In the genomic region with DNA sequence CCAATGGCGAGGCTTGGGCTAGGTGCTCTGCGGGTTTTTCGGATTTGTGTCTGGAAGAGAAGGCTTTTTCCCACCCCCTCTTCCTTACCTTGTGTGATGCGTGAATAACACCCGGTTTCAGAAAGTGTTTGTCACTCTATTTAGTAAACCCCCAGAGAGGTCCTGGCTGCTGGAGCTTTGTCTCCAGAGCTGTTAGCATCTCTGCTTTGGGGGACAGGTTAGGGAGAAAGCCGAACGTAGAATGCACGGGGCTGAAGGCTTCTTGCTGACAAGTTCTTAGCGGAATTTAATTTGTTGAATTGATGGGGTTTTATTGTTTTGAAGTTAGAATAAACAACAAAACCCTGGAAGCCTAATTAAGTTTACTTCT, we compare ENCODE assay signal across 8 mouse cellular contexts. TPM values are rescaled to one million over a fixed set of nuclear protein-coding genes. Genes with fewer than 3 reads are reported as not detected.
DNase-seq lines count a peak whose midpoint lies in the region; ATAC-seq and TF ChIP-seq lines count a peak whose summit lies in the region.

No protein-coding gene starts in this region.

- H3K4me2 ChIP-seq in hindbrain, embryonic 14.5 days (replicated peaks), result peak overlapping the region; percentile 56
- H3K4me2 ChIP-seq in midbrain, embryonic 12.5 days (replicated peaks), result peak overlapping the region; percentile 58

- H3K9ac ChIP-seq in hindbrain, embryonic 14.5 days, result peak overlapping the region; percentile 62
- H3K9ac ChIP-seq in midbrain, embryonic 12.5 days (replicated peaks), result peak overlapping the region; percentile 78

- H3K4me1 ChIP-seq in kidney, adult 2 months (ENCODE audit: control insufficient read depth, insufficient read depth, low read length), result no peaks in the 10 kb centered on the region
- peaks cover 1% of the 10 kb centered on the region; the same call in 1 of the 2 replicates for H3K4me1 ChIP-seq in bone marrow, adult 2 months (ENCODE audit: control insufficient read depth, insufficient read depth, low read length)
- H3K4me1 ChIP-seq in hindbrain, embryonic 14.5 days (replicated peaks; ENCODE audit: control insufficient read depth, insufficient read depth, low read length), result no peaks in the 10 kb centered on the region
- H3K4me1 ChIP-seq in midbrain, embryonic 12.5 days, result no peaks in the 10 kb centered on the region

- H3K4me3 ChIP-seq in kidney, adult 2 months (ENCODE audit: insufficient read depth, low read depth, low read length), result peak overlapping the region; percentile 87
- peak overlapping the region; percentile 92 for H3K4me3 ChIP-seq in bone marrow, adult 2 months (replicated peaks; ENCODE audit: control insufficient read depth, low read depth, low read length)
- H3K4me3 ChIP-seq in hindbrain, embryonic 14.5 days (replicated peaks; ENCODE audit: low read length), result peak overlapping the region; percentile 53
- H3K4me3 ChIP-seq in midbrain, embryonic 12.5 days, result peak overlapping the region; percentile 87

- DNase-seq in kidney, adult 2 months, result no peak
- no peak for DNase-seq in kidney, postnatal 14 days
- DNase-seq in hindbrain, embryonic 14.5 days (ENCODE audit: low spot score), result peak; percentile 54
- no peak for DNase-seq in frontal cortex, postnatal 14 days (ENCODE audit: low spot score in 2 of 2)
- no peak for DNase-seq in c-Kit-positive CD71-positive TER-119-positive erythroid progenitor cells, embryonic 14.5 days (ENCODE audit: low spot score)

- H3K9me3 ChIP-seq in hindbrain, embryonic 14.5 days (ENCODE audit: control insufficient read depth, low read length), result no peaks in the 10 kb centered on the region
- H3K9me3 ChIP-seq in midbrain, embryonic 12.5 days, result no peaks in the 10 kb centered on the region

- H3K27ac ChIP-seq in kidney, adult 2 months (ENCODE audit: insufficient read depth, low read depth, low read length), result no peak overlapping the region; the same call in 1 of the 2 replicates
- H3K27ac ChIP-seq in bone marrow, adult 2 months (ENCODE audit: control insufficient read depth, insufficient read depth, low read depth, low read length, poor library complexity), result peak overlapping the region; percentile 69; the same call in 1 of the 2 replicates
- H3K27ac ChIP-seq in hindbrain, embryonic 14.5 days, result peak overlapping the region; percentile 83
- peak overlapping the region; percentile 86 for H3K27ac ChIP-seq in midbrain, embryonic 12.5 days (replicated peaks)

- TF ChIP-seq CTCF in kidney, adult 2 months (conservative IDR thresholded peaks at IDR 0.05; ENCODE audit: insufficient read depth, insufficient read length, low read depth, low read length), result no peak
- TF ChIP-seq CTCF in bone marrow, adult 2 months (IDR thresholded peaks at IDR 0.05; ENCODE audit: control insufficient read depth, insufficient read depth, low read length), result no peak

- H3K36me3 ChIP-seq in kidney, adult 2 months (ENCODE audit: control insufficient read depth, insufficient read depth, low read length), result no peaks in the 10 kb centered on the region
- no peaks in the 10 kb centered on the region for H3K36me3 ChIP-seq in hindbrain, embryonic 14.5 days (replicated peaks; ENCODE audit: control insufficient read depth, insufficient read depth)
- H3K36me3 ChIP-seq in midbrain, embryonic 12.5 days, result 0 out of 2 replicates have a peak, but pooled peaks cover 10% of the 10 kb centered on the region

- under 1% methylated on average over 9 of the region's 9 CpGs for WGBS in kidney, adult 2 months
- WGBS in bone marrow, adult 2 months, result under 1% methylated on average over 9 of the region's 9 CpGs
- whole genome bisulfite sequencing in hindbrain, embryonic 14.5 days, result under 1% methylated on average over 9 of the region's 9 CpGs
- WGBS in midbrain, embryonic 12.5 days, result 0% methylated on average over 9 of the region's 9 CpGs

- H3K27me3 ChIP-seq in kidney, adult 2 months (replicated peaks; ENCODE audit: control insufficient read depth, insufficient read depth, low read length), result no peaks in the 10 kb centered on the region
- no peaks in the 10 kb centered on the region for H3K27me3 ChIP-seq in hindbrain, embryonic 14.5 days (ENCODE audit: control insufficient read depth, insufficient read depth, low read length)
- H3K27me3 ChIP-seq in midbrain, embryonic 12.5 days, result no peaks in the 10 kb centered on the region

- no peak for TF ChIP-seq POLR2A in kidney, adult 2 months (IDR thresholded peaks at IDR 0.05; ENCODE audit: low read depth, low read length)
- TF ChIP-seq POLR2A in bone marrow, adult 2 months (IDR thresholded peaks at IDR 0.05; ENCODE audit: borderline replicate concordance, control insufficient read depth, low read depth, low read length), result no peak

- ATAC-seq in hindbrain, embryonic 14.5 days (ENCODE audit: low FRiP score), result peak; percentile 77
- ATAC-seq in midbrain, embryonic 12.5 days (ENCODE audit: low FRiP score, low read depth), result peak; percentile 78; the same call in 1 of the 2 replicates
- ATAC-seq in frontal cortex, adult (ENCODE audit: low TSS enrichment), result no peak; the same call in 1 of the 2 replicates

RNA-seq across cellular contexts. Expression of gene Zcchc4, which starts 8.0 kb away (rescaled TPM):
- polyA plus RNA-seq in kidney, adult 2 months (2012; rRNA removed), result 6.3 and 6.5 TPM in 2 replicates
- polyA plus RNA-seq in bone marrow, adult 2 months (2011; ENCODE audit: insufficient read depth, insufficient read length, low replicate concordance, missing spikeins), result 10.3 and 11.1 TPM in 2 replicates
- polyA plus RNA-seq in hindbrain, embryonic 14.5 days (2014; fragmentation: Nextera tagmentation; extraction: Ambion mirVana), result 9.3 and 11.0 TPM in 2 replicates
- polyA plus RNA-seq in midbrain, embryonic 12.5 days (2016; fragmentation: Nextera tagmentation; extraction: Ambion mirVana), result 18.2 and 20.6 TPM in 2 replicates

RNA-seq across cellular contexts. Expression of gene Pi4k2b, which starts 41.9 kb away (rescaled TPM):
- 8.5 and 10.4 TPM in 2 replicates for polyA plus RNA-seq in kidney, adult 2 months (2012; rRNA removed)
- 10.0 and 16.5 TPM in 2 replicates for polyA plus RNA-seq in bone marrow, adult 2 months (2011; ENCODE audit: insufficient read depth, insufficient read length, low replicate concordance, missing spikeins)
- 7.4 and 7.6 TPM in 2 replicates for polyA plus RNA-seq in hindbrain, embryonic 14.5 days (2014; fragmentation: Nextera tagmentation; extraction: Ambion mirVana)
- polyA plus RNA-seq in midbrain, embryonic 12.5 days (2016; fragmentation: Nextera tagmentation; extraction: Ambion mirVana), result 16.6 and 17.4 TPM in 2 replicates

RNA-seq across cellular contexts. Expression of gene Anapc4, which starts 50.6 kb away (rescaled TPM):
- 16.6 and 24.5 TPM in 2 replicates for polyA plus RNA-seq in kidney, adult 2 months (2012; rRNA removed)
- polyA plus RNA-seq in bone marrow, adult 2 months (2011; ENCODE audit: insufficient read depth, insufficient read length, low replicate concordance, missing spikeins), result 47.8 and 82.5 TPM in 2 replicates
- 116 and 117 TPM in 2 replicates for polyA plus RNA-seq in hindbrain, embryonic 14.5 days (2014; fragmentation: Nextera tagmentation; extraction: Ambion mirVana)
- 125 TPM in 2 replicates for polyA plus RNA-seq in midbrain, embryonic 12.5 days (2016; fragmentation: Nextera tagmentation; extraction: Ambion mirVana)
